Mouse (Mus musculus): ENCODE measurements around the gene Wdr48. TPM values are rescaled to one million over a fixed set of nuclear protein-coding genes. Genes with fewer than 3 reads are reported as not detected.

Gene Wdr48
- polyA plus RNA-seq, 1 experiment: 73.3 TPM

DNA sequence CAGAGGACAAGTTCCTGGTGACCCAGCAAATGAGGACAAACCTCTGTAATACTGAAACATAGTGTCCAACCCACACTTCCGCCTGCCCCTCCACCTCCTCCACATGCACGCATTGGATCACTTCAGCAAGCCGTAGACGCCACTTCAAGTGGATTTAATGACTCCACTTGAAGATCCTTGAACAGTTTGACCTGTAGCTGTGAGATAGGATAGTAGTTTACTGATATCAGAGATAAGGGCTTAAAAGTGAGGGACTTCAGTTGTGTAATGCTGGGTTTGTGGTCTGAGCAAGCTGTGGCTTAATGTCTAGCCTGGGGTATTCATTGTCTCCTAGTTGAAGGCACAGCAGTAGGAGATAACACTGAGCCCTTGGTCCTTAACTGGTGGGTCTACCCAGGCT is 28.8 kb downstream of the Wdr48 start:
- no peak for DNase-seq (ENCODE audit: extremely low spot score in 1 of 2, low spot score in 1 of 2)

DNA sequence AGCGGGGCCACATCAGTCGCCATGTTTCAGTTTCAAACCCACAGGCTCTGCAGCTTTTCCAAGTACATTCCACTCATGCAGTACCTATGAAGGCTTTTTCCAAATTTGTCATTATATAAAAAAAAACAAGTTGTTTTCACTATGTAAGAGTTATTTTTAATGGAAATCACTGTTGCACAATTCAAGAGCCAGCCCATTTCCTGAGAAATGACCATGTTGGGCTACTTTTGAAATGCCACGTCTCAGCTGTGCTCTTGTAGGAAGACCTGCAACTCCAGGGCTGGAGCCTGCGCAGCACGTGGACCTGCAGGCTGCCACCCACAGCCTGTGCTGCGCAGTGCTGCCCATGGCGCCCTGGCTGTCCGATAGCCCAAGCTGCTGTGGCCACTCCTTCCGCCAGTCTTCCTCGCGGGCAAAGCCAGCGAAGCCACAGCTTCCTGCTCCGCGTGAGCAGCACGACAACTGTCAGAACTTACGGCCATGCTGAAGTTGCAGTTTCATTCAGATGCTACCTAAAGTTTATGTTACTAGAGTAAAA is 30.5 kb downstream of the Wdr48 start:
- no peak for DNase-seq (ENCODE audit: extremely low spot score in 1 of 2, low spot score in 1 of 2)

DNA sequence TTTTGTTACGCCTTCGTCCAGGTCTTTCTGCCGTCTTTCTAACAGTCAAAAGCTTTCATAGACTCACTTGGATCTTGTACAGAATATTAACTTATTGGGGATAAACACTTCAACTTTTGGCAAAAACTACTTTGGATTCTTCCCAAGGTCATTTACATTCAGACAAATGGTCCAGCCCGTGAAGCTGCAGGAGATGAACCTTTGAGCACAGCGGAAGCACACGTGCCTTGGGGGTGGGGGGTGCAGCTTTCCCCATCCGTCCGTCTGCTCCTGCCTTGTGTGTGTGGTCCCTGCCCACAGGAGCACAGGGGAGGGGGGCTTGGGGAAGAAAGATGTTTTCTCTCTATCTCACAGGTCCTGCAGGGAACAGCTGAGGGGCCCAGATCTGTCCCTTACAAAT is 31.1 kb downstream of the Wdr48 start:
- DNase-seq (ENCODE audit: extremely low spot score in 1 of 2, low spot score in 1 of 2): no peak

DNA sequence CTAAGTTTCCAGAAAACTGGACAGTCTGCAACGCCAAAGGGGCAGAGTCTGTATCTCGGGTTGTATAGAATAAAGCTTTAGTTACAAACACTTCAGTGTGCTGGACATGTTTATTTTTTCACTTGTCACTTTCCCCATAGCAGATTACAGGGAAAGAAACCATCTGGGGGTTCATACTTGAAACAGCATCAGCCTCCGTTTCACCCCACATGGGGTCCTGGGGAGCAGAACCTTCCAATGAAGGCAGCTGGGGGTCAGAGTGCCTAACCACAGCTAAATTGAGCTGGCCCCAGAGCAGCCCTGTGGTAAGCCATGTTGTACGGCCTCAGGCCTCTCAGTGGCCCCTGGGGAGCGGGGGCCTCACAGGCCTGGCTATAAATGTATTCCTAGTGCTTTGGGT is 31.8 kb downstream of the Wdr48 start:
- no peak for DNase-seq (ENCODE audit: extremely low spot score in 1 of 2, low spot score in 1 of 2)

DNA sequence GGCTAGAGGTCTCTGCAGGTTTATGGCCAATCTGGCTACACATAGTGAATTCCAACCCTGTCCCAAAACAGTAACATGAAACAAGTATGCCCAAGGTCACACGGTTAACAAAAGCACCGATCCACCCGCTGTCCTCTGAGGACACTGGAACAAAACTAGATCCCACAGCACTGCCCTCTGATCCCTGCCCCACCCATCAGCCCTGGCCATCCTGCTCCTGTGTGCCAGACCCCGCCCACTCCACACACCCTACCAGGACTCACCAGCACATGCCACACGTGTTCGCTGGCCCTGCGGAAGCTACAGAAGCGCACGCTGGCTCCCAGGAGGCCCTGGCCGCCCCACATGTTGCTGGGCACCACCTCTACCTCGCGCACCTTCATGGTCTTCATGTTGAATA is 37.7 kb downstream of the Wdr48 start:
- no peak for DNase-seq (ENCODE audit: extremely low spot score in 1 of 2, low spot score in 1 of 2)

DNA sequence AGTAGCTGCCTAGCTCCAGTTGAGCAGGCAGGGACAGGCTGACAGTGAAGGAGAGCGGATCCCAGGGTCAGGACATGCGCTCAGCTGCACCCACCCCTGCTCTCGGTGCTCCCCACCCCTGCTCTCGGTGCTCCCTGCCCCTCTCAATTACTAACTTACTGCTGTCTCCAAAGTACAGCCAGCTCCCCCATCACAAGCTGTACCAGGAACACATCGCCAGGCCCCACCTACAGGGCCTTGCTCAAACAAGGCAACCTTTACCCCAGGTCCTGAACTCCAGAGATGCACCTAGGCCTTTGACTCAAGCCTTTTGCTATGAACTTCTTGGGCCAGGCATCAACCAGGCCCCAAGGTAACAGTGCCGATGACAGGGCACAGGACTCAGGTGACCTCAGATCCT is 39.0 kb downstream of the Wdr48 start:
- DNase-seq (ENCODE audit: extremely low spot score in 1 of 2, low spot score in 1 of 2): no peak

DNA sequence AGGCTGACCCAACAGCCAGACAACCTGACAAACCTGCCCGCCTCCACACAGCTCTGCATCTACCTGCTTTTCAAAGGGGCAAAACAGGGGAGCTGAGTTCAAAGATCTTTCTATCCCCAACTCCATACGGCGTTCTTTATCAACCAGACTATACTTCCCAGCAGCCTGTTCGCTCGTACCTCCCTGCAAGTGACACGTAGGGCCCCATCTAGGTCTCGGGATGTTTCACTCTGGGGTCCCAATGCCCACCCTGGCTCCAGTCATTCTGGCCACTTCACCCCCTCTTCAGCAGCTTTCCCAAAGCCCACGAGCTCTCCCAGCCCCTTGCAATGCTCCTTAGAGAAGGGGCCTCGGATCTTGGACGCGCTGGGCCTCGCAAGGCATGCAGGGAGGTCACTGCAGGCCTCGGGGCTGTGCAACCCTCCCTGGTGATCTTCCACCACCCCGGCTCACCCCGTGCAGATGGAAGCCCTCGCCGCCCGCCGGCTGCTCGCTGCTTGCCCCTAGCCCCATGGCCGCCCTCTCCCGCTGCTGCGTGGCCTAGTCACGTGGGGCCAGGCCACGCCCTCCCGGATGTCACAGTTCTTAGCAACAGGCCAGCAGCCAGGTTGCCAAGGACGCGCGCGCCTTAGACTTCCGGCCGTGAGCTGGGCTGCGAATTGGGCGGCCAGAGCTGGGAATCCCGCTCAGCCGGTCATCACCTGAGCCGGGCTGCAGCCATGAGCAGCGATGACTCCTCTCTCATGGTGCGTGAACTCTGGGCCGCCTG is 42.5 kb downstream of the Wdr48 start, which contains the start of the genes Gorasp1 and Ttc21a:
Gene Gorasp1 (minus strand): TSS at position 561 of the 769 bp plus-strand sequence.
Gene Ttc21a (plus strand): TSS at position 602 of the 769 bp plus-strand sequence.
- peak; percentile 83 to 92 for DNase-seq (ENCODE audit: extremely low spot score in 1 of 2, low spot score in 1 of 2)

DNA sequence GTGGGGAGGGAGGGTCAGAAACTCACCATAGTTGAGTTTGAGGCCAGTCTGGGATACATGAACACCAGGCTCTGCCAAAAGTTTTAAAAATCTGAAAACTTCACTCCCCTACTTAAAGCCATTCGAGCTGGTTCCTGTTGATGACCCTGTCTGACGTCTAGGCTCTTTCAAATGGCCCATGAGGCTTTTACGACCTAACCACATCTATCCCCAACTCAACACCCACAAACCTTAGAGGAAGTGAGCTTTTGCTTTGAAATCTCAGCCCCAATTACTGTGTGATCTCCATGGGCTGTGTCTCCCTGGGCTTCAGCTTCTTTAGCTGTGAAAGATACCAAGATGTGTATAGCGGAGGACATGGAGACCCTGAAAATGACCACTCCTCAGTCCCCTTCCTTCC is 43.8 kb downstream of the Wdr48 start:
- no peak for DNase-seq (ENCODE audit: extremely low spot score in 1 of 2, low spot score in 1 of 2)

DNA sequence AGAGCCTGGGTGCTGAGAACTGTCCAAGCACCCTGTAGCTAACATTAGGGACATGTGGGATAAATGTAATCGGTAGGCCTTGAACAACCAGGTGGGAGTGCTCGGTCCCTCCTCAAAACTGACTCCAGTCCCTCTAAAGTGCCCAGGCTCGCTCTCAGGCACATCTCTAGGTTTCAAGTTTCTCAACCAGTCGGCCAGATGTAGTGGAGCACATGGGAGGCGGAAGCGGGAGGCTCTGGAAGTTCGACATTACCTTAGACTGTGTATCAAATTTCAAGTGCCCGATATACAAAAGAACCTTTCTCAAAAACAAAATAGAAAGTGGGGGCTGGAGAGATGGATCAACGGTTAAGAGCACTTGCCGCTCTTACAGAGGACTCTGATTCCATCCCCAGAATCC is 45.0 kb downstream of the Wdr48 start:
- DNase-seq (ENCODE audit: extremely low spot score in 1 of 2, low spot score in 1 of 2): no peak

DNA sequence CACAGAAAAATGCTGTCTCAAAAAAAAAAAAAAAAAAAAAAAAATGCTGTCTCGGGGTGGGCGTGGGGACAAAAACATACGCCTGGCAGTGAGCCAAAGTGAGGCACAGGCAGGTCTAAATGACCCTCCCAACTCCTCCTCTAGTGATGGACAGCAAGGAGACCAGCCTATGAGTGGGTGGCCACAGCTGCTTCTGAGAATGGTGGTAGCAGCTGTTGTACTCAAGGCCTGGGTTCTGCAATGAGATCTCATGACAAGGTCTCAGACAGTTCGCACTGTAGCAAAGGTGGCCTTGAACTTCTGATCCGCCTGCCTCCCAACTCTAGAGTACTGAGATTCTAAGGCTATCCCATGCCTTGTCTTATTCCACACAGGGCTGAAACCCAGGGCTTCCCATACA is 46.7 kb downstream of the Wdr48 start:
- DNase-seq (ENCODE audit: extremely low spot score in 1 of 2, low spot score in 1 of 2): no peak

DNA sequence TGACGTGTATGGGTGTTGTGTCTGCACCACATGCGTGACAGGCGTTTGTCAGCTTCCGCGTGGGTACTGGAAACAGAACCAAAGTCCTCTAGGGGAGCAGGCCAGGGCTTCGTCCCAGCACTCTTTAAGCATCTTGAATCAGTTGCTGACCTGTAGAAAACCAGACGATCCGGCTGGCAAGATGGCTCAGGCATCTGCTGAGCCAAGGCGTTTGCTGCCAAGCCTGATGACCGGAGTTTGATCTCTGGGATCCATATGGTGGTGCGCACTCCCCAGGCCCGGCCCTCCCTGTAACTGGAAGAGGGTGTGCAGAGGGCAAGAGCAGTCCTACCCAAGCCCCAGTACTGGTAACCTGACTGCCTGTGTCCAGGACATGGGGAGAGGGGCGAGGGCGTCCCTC is 47.2 kb downstream of the Wdr48 start:
- no peak for DNase-seq (ENCODE audit: extremely low spot score in 1 of 2, low spot score in 1 of 2)

DNA sequence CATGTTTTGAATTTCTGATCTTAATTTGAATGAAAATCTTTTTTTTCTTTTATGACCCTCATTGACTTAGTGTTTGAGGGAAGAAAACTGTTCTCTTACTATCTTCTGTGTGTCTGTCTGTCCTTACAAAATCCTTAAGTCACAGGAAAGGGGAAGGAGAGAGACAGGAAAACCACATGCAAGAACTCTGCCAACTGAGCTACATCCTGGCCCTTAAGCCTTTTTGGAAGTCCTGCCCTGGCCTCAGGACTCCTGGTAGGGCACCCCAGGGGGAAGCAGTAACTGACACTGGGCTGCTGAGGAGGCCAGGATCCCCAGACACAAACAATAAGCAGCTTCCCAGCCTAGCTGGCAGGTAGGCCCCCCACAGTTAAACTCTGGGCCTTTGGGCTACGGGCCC is 48.6 kb downstream of the Wdr48 start:
- no peak for DNase-seq (ENCODE audit: extremely low spot score in 1 of 2, low spot score in 1 of 2)

DNA sequence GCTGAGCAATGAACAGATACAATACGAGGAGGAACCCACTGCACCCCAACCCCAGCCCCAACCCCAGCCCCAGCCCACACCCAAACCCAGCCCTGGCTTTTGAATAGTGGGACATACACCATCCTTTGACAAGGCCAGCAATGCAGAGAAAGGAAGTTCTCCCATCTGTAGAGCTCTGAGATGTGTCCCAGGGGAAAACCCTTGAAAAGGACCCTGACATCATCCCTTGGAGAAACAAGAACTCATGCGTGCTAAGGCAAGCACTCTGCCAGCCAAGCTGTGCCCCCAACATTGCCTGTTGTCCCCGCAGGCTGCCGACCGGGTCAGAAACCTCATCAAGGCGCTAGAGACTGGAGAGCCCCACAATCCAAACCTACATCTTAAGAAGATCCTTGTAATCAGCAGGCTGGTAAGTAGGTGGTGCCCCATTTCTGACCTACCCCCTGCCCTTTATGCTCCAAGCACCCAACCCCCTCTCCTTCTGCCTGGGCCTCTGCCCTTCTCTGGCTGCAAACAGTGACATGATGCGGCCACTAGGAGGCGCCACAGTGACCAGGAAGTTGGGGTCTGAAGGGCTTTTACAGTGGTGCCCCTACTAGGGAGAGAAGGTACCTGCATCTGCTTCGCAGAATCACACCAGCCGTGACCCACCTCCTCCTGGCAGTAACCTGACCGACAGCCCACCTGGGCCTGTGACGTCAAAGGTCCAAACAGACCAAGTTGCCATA is 50.7 kb downstream of the Wdr48 start:
- no peak for DNase-seq (ENCODE audit: extremely low spot score in 1 of 2, low spot score in 1 of 2)

DNA sequence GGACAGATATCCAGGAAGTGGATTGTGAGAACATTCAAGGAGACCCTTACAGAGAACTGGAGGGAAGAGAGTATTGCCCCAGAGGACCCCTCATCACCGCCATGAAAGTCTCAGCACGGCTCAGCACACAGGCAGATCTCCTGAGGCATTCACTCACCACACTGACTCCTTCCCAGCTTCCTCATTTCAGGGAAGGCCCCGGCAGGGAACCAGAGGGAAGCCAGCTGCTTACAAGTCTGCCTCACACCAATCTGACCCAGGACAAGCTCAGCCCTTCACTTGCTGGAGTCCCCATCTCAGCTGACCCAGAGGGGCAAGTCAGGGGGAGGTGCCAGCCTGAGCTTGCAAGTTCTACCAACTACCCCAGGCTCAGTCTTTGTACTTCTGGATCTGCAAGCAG is 54.1 kb downstream of the Wdr48 start:
- DNase-seq (ENCODE audit: extremely low spot score in 1 of 2, low spot score in 1 of 2): no peak

DNA sequence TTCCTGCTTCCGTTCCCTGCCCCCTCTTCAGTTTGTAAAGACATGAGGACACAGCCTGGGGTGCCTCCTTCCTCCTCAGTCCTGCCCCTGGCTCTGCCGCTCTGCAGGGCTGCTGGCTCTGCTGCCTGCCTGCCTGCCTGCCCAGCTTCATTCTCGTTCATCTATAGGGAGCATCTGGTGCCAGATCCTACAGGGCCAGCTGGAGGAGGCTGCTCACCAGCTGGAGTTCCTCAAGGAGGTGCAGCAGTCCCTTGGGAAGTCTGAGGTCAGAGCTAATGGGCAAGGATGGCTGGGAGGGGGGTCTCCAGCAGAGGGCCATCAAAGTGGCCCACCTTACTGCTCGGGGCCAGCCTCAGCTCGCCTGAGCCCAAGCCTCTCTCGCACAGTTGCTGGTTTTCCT is 55.8 kb downstream of the Wdr48 start:
- DNase-seq (ENCODE audit: extremely low spot score in 1 of 2, low spot score in 1 of 2): no peak

DNA sequence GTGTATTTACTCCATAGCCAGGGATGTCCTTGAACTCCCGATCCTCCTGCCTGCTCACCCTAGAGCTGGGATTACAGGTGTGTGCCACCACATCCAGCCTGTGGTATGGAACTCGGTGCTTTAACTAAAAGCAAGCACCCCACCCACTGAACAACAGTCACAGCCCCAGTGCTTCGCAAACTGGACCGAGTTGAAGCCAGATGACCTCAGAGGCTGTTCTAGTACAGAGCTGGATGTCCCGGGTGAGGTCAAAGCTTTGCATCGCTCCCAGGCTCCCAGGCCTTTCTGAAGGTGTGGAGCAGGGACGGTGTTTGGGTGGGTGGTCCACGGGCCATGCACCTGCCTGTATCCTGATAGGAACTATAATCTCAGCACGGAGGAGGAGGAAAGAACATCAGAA is 56.7 kb downstream of the Wdr48 start:
- DNase-seq (ENCODE audit: extremely low spot score in 1 of 2, low spot score in 1 of 2): no peak

DNA sequence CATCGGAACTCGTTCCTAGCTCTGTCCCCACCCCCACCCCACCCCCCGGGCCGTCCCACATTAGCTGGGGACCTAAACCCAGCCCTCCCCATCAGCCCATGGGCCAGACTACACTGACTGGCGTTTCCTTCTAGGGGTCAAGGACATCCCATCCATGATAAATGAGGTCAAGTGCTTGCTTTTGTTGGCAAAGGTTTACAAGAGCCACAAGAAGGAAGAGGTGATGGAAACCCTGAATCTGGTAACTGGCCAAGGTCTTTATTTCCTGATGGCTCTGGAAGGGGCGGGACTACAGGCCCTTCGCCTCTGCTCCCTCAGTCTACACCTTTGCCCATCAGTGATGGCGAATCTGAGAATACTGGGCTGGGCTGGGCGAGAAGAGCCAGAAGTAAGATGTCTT is 64.2 kb downstream of the Wdr48 start:
- no peak for DNase-seq (ENCODE audit: extremely low spot score in 1 of 2, low spot score in 1 of 2)

DNA sequence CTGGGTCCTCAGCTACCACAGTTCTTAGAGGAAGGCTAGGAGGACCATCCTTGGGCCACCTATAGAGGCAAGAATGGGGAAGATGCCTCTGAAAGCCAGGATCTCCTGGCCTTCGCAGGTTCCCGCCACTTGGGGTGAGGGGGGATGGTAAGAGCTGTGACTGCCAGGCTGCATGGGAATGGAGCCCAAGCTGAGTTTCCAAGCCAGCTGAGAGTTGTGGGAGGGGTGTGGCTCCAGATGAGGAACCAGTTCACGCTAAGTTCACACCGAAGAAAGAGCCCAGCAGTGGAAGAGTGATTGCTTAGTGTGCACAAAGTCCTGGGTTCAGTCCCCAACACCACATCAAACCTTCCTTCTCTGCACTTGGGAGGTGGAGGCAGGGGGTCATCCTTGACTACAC is 67.5 kb downstream of the Wdr48 start:
- DNase-seq (ENCODE audit: extremely low spot score in 1 of 2, low spot score in 1 of 2): no peak

DNA sequence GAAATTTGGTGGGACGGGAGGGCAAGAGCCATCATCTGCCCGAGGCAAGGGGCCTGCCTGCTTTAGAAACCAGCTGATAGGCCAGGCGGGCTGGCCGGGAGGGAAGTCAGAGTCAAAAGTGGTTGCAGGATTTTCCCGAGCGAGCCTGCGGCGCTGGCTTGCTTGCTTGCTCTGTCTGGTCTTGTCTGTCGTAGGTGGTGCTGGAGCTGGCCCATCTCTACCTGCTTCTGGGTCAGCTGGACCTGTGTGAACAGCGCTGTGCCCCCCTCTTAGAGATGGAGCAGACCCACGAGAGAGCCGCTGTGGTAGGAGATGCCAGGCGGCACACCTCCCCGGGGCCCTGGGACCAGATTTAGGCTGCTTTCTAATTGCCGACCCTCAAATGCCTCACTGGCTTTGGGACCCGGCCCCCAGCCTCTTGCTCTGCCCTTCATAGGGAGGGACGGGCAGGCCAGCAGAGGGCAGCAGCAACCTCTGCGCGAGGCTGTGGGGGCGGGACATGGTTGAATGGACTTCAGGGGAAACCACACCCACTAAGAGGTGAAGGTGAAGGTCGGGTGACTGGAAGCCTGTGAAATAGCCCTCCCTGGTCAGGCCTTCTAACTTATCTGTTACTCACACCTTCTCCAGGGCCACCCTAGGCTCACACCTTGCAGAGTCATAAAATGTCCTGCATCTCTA is 68.4 kb downstream of the Wdr48 start:
- DNase-seq (ENCODE audit: extremely low spot score in 1 of 2, low spot score in 1 of 2): peak in 1 of 2 experiments; percentile 44

DNA sequence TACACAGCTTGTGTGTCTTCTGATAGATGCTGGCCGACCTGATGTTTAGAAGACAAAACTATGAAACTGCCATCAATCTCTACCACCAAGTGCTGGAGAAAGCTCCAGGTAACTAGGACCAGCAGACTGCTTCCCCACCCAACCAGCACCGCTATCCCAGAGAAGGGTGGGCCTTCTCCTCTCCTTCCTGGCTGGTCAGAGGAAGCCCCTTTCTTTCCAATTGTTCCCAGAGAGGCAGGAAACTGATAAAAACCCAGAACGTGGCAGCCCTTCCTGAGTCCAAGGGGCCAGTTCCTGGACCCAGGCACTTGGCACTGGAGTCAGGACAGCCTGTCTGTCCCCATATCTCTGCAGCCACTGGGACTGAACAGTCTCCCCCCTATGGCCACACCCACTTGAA is 69.5 kb downstream of the Wdr48 start:
- no peak for DNase-seq (ENCODE audit: extremely low spot score in 1 of 2, low spot score in 1 of 2)

DNA sequence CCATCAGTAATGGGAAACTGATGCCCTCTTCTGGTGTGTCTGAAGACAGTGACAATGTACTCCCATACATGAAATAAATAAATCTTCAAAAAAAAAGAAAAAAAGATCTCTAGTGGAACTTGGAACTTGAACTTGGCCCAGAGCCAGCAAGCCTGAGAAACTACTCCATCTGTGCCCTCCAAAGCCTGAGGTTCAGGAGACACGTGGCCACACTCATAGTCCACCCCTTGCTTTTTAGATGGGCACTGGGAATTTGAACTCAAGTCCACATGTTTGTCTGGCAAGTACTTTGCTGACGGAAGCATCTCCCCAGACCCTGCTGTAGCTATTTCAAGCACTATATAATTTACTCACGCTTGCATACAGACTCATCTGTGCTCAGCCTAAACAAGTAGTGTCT is 70.5 kb downstream of the Wdr48 start:
- DNase-seq (ENCODE audit: extremely low spot score in 1 of 2, low spot score in 1 of 2): no peak
